Comparison of ENCODE assay signal across 8 mouse cellular contexts in genomic region chr8:109692443-109693145, GRCm38 (mm10). TPM values are rescaled to one million over a fixed set of nuclear protein-coding genes. Genes with fewer than 3 reads are reported as not detected.
DNase-seq lines count a peak whose midpoint lies in the region; ATAC-seq and TF ChIP-seq lines count a peak whose summit lies in the region.

No protein-coding gene starts in this region.

- ATAC-seq in erythroblast, adult 5-6 weeks (replicated peaks; ENCODE audit: low FRiP score, poor library complexity, severe bottlenecking): peak; percentile 69
- ATAC-seq in limb, embryonic 11.5 days (ENCODE audit: insufficient number of reproducible peaks, low FRiP score, low TSS enrichment, low read depth): peak; percentile 61
- ATAC-seq in midbrain, postnatal 0 days (ENCODE audit: low FRiP score): peak; percentile 73

- H3K27me3 ChIP-seq in limb, embryonic 11.5 days (ENCODE audit: control insufficient read depth, insufficient read depth, low read length): no peaks in the 10 kb centered on the region
- H3K27me3 ChIP-seq in midbrain, postnatal 0 days (ENCODE audit: insufficient read depth, low read length): no peaks in the 10 kb centered on the region

- WGBS in limb, embryonic 11.5 days: under 1% methylated on average over 38 of the region's 38 CpGs
- WGBS in midbrain, postnatal 0 days: under 1% methylated on average over 38 of the region's 38 CpGs

- H3K4me3 ChIP-seq in left cerebral cortex, adult 2 months: peak overlapping the region; percentile 89
- peak overlapping the region; percentile 86 for H3K4me3 ChIP-seq in limb, embryonic 11.5 days (ENCODE audit: low read depth, low read length)
- peak overlapping the region; percentile 88 for H3K4me3 ChIP-seq in midbrain, postnatal 0 days (ENCODE audit: low read depth, low read length)

- no peaks in the 10 kb centered on the region for H3K36me3 ChIP-seq in limb, embryonic 11.5 days (ENCODE audit: control insufficient read depth, insufficient read depth, low read length)
- H3K36me3 ChIP-seq in midbrain, postnatal 0 days (ENCODE audit: insufficient read depth, low read length): no peaks in the 10 kb centered on the region

- H3K4me1 ChIP-seq in limb, embryonic 11.5 days (ENCODE audit: control insufficient read depth, insufficient read depth, low read length): peaks cover 13% of the 10 kb centered on the region
- peaks cover 19% of the 10 kb centered on the region for H3K4me1 ChIP-seq in midbrain, postnatal 0 days (ENCODE audit: insufficient read depth, low read length)

- peak overlapping the region; percentile 94 for H3K27ac ChIP-seq in left cerebral cortex, adult 2 months
- H3K27ac ChIP-seq in limb, embryonic 11.5 days (replicated peaks; ENCODE audit: low read depth, low read length): peak overlapping the region; percentile 64; the same call in 1 of the 2 replicates
- H3K27ac ChIP-seq in midbrain, postnatal 0 days (ENCODE audit: low read depth, low read length): peak overlapping the region; percentile 55

- peak overlapping the region; percentile 87 for H3K9ac ChIP-seq in limb, embryonic 11.5 days (ENCODE audit: low read length)
- H3K9ac ChIP-seq in midbrain, postnatal 0 days (replicated peaks; ENCODE audit: low read length, poor library complexity, severe bottlenecking): peak overlapping the region; percentile 93

- H3K4me2 ChIP-seq in limb, embryonic 11.5 days (ENCODE audit: low read depth, severe bottlenecking): peak overlapping the region; percentile 85
- H3K4me2 ChIP-seq in midbrain, postnatal 0 days (ENCODE audit: low read depth, low read length, poor library complexity, severe bottlenecking): peak overlapping the region; percentile 64

- no peak for TF ChIP-seq CTCF in left cerebral cortex, adult 2 months (IDR thresholded peaks at IDR 0.05)
- no peak for TF ChIP-seq CTCF in midbrain, postnatal 0 days (IDR thresholded peaks at IDR 0.05)

- H3K9me3 ChIP-seq in limb, embryonic 11.5 days (ENCODE audit: control insufficient read depth, low read length): no peaks in the 10 kb centered on the region
- no peaks in the 10 kb centered on the region for H3K9me3 ChIP-seq in midbrain, postnatal 0 days (ENCODE audit: low read length)

- peak in 1 of 2 experiments; percentile 43 for DNase-seq in left cerebral cortex, adult 2 months (ENCODE audit: extremely low spot score in 1 of 2, low spot score in 2 of 2)
- no peak for DNase-seq in left cerebral cortex, adult 18-20 months (ENCODE audit: low spot score in 2 of 2)
- peak; percentile 71 for DNase-seq in adrenal gland, postnatal 10 days
- no peak for DNase-seq in limb, embryonic 11.5 days (ENCODE audit: low spot score)
- DNase-seq in midbrain, postnatal 0 days (ENCODE audit: low spot score): peak; percentile 19
- DNase-seq in spleen, adult 18-20 months: no peak
- DNase-seq in cerebellum, adult 18-20 months: no peak

- intact Hi-C loops in left cerebral cortex, adult 2 months (cut with DNase I): loop anchor here (1.0 to 2.0 kb wide), 3 partner anchors 13 to 86 kb away; partner anchors contain the start of genes Ap1g1, Dhodh and Zfp821

RNA-seq across cellular contexts. Expression of gene Ist1, which starts 0.5 kb away (rescaled TPM):
- 10 to 100 TPM; 70.0 to 72.1 TPM for total RNA-seq in left cerebral cortex, adult 2 months (2021)
- total RNA-seq in left cerebral cortex, adult 18-20 months (2021): 10 to 100 TPM; 69.4 to 77.7 TPM
- 10 to 100 TPM; 71.9 to 78.1 TPM for total RNA-seq in adrenal gland, postnatal 10 days (2021)
- 34.6 and 41.8 TPM in 2 replicates for total RNA-seq in erythroblast, adult 5-6 weeks (2015; ENCODE audit: low replicate concordance)
- total RNA-seq in erythroblast, adult 5-6 weeks (2017; ENCODE audit: low replicate concordance): 38.2 and 45.8 TPM in 2 replicates
- polyA plus RNA-seq in limb, embryonic 11.5 days (2014; fragmentation: Nextera tagmentation; extraction: Ambion mirVana): 171 and 174 TPM in 2 replicates
- total RNA-seq in midbrain, postnatal 0 days (2014; rRNA removed): 96.1 and 107 TPM in 2 replicates
- polyA plus RNA-seq in midbrain, postnatal 0 days (2015; fragmentation: Nextera tagmentation; extraction: Ambion mirVana): 109 and 110 TPM in 2 replicates

RNA-seq across cellular contexts. Expression of gene Zfp821, which starts 12.8 kb away (rescaled TPM):
- total RNA-seq in left cerebral cortex, adult 2 months (2021): 10 to 100 TPM; 41.7 to 46.5 TPM
- total RNA-seq in left cerebral cortex, adult 18-20 months (2021): 10 to 100 TPM; 38.2 to 41.0 TPM
- 10 to 100 TPM; 12.0 to 14.7 TPM for total RNA-seq in adrenal gland, postnatal 10 days (2021)
- 1.7 and 5.9 TPM in 2 replicates for total RNA-seq in erythroblast, adult 5-6 weeks (2015; ENCODE audit: low replicate concordance)
- 9.6 and 12.0 TPM in 2 replicates for total RNA-seq in erythroblast, adult 5-6 weeks (2017; ENCODE audit: low replicate concordance)
- 44.4 and 45.3 TPM in 2 replicates for polyA plus RNA-seq in limb, embryonic 11.5 days (2014; fragmentation: Nextera tagmentation; extraction: Ambion mirVana)
- total RNA-seq in midbrain, postnatal 0 days (2014; rRNA removed): 68.2 and 72.9 TPM in 2 replicates
- 54.3 and 58.7 TPM in 2 replicates for polyA plus RNA-seq in midbrain, postnatal 0 days (2015; fragmentation: Nextera tagmentation; extraction: Ambion mirVana)

RNA-seq across cellular contexts. Expression of gene Atxn1l, which starts 44.9 kb away (rescaled TPM):
- total RNA-seq in left cerebral cortex, adult 2 months (2021): 10 to 100 TPM; 34.8 to 39.1 TPM
- total RNA-seq in left cerebral cortex, adult 18-20 months (2021): 10 to 100 TPM; 42.8 to 45.0 TPM
- 10 to 100 TPM; 43.1 to 44.7 TPM for total RNA-seq in adrenal gland, postnatal 10 days (2021)
- 1.3 and 5.6 TPM in 2 replicates for total RNA-seq in erythroblast, adult 5-6 weeks (2015; ENCODE audit: low replicate concordance)
- 3.5 and 4.3 TPM in 2 replicates for total RNA-seq in erythroblast, adult 5-6 weeks (2017; ENCODE audit: low replicate concordance)
- polyA plus RNA-seq in limb, embryonic 11.5 days (2014; fragmentation: Nextera tagmentation; extraction: Ambion mirVana): 6.4 and 7.8 TPM in 2 replicates
- 12.4 and 16.9 TPM in 2 replicates for total RNA-seq in midbrain, postnatal 0 days (2014; rRNA removed)
- polyA plus RNA-seq in midbrain, postnatal 0 days (2015; fragmentation: Nextera tagmentation; extraction: Ambion mirVana): 1.8 and 3.9 TPM in 2 replicates

Comparison
In these comparisons a context has a peak if more than half of its experiments do, and no peak if none do; other contexts are left out.
1. DNase-seq: peak in adrenal gland, postnatal 10 days (single experiment) and midbrain, postnatal 0 days (single experiment); none in left cerebral cortex, adult 18-20 months (0 of 2), limb, embryonic 11.5 days (single experiment), spleen, adult 18-20 months (0 of 2) and cerebellum, adult 18-20 months (0 of 2).
2. Peak in every context shown above with its lines, with median percentiles within 50 percentile points of each other: H3K27ac ChIP-seq, H3K4me3 ChIP-seq and ATAC-seq.